Mouse (Mus musculus): Measurements from ENCODE around the gene Tmem255a. TPM values are rescaled to one million over a fixed set of nuclear protein-coding genes. Genes with fewer than 3 reads are reported as not detected.
"Not testable (repeated sequence)": the region's sequence is repeated elsewhere in the genome, so short reads cannot be mapped to it uniquely, and the experiment has no call there.

Gene Tmem255a
- polyA plus RNA-seq, 1 experiment from 2014 or later: 4.9 TPM

- WGBS (ENCODE audit: insufficient replicate concordance): 24% methylated on average over 2 of the region's 2 CpGs
- Histone ChIP-seq H3K4me1 (no peaks in the 10 kb centered on the region), H3K9me3 (replicated peaks) (no peaks in the 10 kb centered on the region), H3K27me3 (replicated peaks) (no peaks in the 10 kb centered on the region), H3K4me2 (no peak overlapping the region), H3K4me3 (no peak overlapping the region), H3K27ac (no peak overlapping the region), H3K9ac (no peak overlapping the region), H3K36me3 (no peaks in the 10 kb centered on the region)
- no peak for ATAC-seq
These were observed 50.4 kb downstream of the Tmem255a start for GRCm38 (mm10) chrX:38201816-38202215.

DNA sequence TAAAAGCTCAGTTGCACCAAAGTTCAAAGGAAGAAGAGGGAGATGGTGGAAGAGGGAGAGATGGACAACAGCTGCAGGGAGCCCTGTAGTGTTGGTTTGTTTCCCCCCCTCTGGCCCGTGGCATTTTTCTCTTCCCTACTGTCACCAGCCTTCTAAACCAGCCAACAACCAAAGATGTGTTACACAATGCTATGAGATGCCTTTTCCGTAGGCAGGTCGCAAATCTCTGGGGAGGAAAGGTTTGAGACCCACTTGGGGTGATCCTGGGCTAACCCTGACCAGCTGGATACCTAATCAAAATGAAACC, 61.8 kb downstream of the Tmem255a start:
- Histone ChIP-seq H3K27me3 (replicated peaks) (no peaks in the 10 kb centered on the region), H3K36me3 (peaks cover 14% of the 10 kb centered on the region; the same call in 1 of the 2 replicates), H3K9ac (peak overlapping the region; percentile 78), H3K4me1 (no peaks in the 10 kb centered on the region), H3K27ac (peak overlapping the region; percentile 73), H3K4me2 (peak overlapping the region; percentile 69), H3K4me3 (peak overlapping the region; percentile 70), H3K9me3 (replicated peaks) (no peaks in the 10 kb centered on the region)
- ATAC-seq: no peak
- 22% methylated on average over 3 of the region's 3 CpGs for WGBS (ENCODE audit: insufficient replicate concordance)

GRCm38 (mm10) chrX:38189552-38190457, 62.4 kb downstream of the Tmem255a start, which contains the start of gene Zbtb33:
TSS of gene Zbtb33 (plus strand) at chrX:38189793.
- H3K4me1 ChIP-seq: no peaks in the 10 kb centered on the region

DNA sequence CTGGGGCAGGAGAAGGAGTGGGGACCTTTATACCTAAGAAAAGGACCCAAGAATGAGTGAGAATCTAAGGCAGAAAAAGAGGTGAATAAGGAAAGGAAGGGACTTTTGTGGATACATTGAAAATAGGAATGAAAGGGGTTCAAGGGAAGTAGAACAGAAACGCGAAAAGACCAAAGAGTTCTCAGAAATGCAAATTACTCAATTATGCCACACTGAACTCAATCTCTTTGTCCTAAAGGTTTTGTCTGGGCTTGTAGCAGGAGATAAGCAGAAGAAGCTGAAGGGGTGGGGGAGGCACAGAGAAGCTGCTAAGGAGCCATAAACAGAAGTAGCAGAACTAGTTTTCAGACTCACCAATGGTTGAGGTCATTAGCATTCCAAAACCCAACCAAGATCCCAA, 66.7 kb downstream of the Tmem255a start:
- Histone ChIP-seq H3K4me1 (no peaks in the 10 kb centered on the region), H3K9me3 (replicated peaks) (no peaks in the 10 kb centered on the region), H3K9ac (no peak overlapping the region), H3K27ac (no peak overlapping the region), H3K4me3 (no peak overlapping the region), H3K36me3 (no peaks in the 10 kb centered on the region), H3K4me2 (no peak overlapping the region), H3K27me3 (replicated peaks) (peaks cover 10% of the 10 kb centered on the region)
- ATAC-seq: no peak
- 30% methylated on average over 2 of the region's 2 CpGs for WGBS (ENCODE audit: insufficient replicate concordance)

More at GRCm38 (mm10) chrX:38189552-38190457, 62.4 kb downstream of the Tmem255a start, which contains the start of gene Zbtb33:
- peak within 1 kb of the TSS; percentile 78 for H3K9ac ChIP-seq
- no peaks in the 10 kb centered on the region for H3K27me3 ChIP-seq (replicated peaks)
- H3K36me3 ChIP-seq: peaks cover 14% of the 10 kb centered on the region; the same call in 1 of the 2 replicates
- WGBS (ENCODE audit: insufficient replicate concordance): 13% methylated on average over 55 of the region's 72 CpGs
- peak within 1 kb of the TSS; percentile 69 for H3K4me2 ChIP-seq
- no peaks in the 10 kb centered on the region for H3K9me3 ChIP-seq (replicated peaks)
- peak within 1 kb of the TSS; percentile 73 for H3K27ac ChIP-seq
- peak; percentile 94 for ATAC-seq
- peak within 1 kb of the TSS; percentile 70 for H3K4me3 ChIP-seq

GRCm38 (mm10) chrX:38181608-38182258, 70.5 kb downstream of the Tmem255a start:
- no peaks in the 10 kb centered on the region for H3K36me3 ChIP-seq
- ATAC-seq: no peak
- 12% methylated on average over 11 of the region's 15 CpGs for WGBS (ENCODE audit: insufficient replicate concordance)

DNA sequence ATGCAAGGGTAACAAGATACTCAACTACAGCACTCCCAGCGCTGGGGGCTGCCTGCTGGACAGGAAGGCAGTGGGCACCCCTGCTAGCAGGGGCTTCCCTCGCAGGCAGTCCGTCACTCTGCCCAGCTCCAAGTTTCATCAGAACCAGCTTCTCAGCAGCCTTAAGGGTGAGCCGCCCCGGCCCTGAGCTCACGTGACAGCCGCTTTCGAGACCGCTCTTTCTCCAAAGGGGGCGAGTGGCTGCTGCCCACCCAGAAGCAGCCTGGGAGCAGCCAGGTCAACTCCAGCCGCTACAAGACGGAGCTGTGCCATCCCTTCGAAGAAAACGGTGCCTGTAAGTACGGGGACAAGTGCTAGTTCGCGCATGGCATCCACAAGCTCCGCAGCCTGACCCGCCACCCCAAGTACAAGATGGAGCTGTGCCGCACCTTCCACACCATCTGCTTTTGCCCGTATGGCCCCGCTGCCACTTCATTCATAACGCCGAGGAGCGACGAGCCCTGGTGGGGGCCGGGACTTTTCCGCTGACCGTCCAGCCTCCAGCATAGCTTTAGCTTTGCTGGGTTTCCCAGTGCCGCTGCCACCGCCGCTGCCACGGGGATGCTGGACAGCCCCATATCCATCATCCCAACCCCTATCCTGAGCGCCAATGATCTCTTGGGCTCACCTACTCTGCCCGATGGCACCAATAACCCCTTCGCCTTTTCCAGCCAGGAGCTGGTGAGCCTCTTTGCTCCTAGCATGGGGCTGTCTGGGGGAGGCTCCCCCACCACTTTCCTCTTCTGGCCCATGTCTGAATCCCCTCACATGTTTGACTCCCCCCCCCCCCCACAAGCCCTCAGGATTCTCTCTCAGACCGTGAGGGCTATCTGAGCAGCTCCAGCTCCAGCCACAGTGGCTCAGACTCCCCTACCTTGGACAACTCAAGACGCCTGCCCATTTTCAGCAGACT, 71.3 kb downstream of the Tmem255a start:
- Histone ChIP-seq H3K4me3 (peak overlapping the region; percentile 45), H3K4me1 (no peaks in the 10 kb centered on the region), H3K9me3 (replicated peaks) (peaks cover 6% of the 10 kb centered on the region; the same call in 1 of the 2 replicates), H3K4me2 (peak overlapping the region; percentile 67), H3K9ac (peak overlapping the region; percentile 17; the same call in 1 of the 2 replicates), H3K36me3 (no peaks in the 10 kb centered on the region), H3K27me3 (replicated peaks) (peaks cover 10% of the 10 kb centered on the region), H3K27ac (no peak overlapping the region)
- peak; percentile 32; the same call in 1 of the 2 replicates for ATAC-seq
- 9% methylated on average over 28 of the region's 38 CpGs for WGBS (ENCODE audit: insufficient replicate concordance)

More at GRCm38 (mm10) chrX:38181608-38182258, 70.5 kb downstream of the Tmem255a start:
- peak overlapping the region; percentile 67 for H3K4me2 ChIP-seq
- H3K9me3 ChIP-seq (replicated peaks): peaks cover 6% of the 10 kb centered on the region; the same call in 1 of the 2 replicates
- H3K4me1 ChIP-seq: no peaks in the 10 kb centered on the region
- H3K9ac ChIP-seq: no peak overlapping the region
- no peak overlapping the region for H3K27ac ChIP-seq
- peaks cover 10% of the 10 kb centered on the region for H3K27me3 ChIP-seq (replicated peaks)
- 0 out of 2 replicates have a peak overlapping the region, but pooled peaks have one; percentile 45 for H3K4me3 ChIP-seq

GRCm38 (mm10) chrX:38179891-38180310, 72.3 kb downstream of the Tmem255a start:
- Histone ChIP-seq H3K4me3 (peak overlapping the region; percentile 26; the same call in 1 of the 2 replicates), H3K27me3 (replicated peaks) (peaks cover 10% of the 10 kb centered on the region), H3K4me2 (peak overlapping the region; percentile 40)
- H3K36me3 ChIP-seq; ATAC-seq; H3K9ac ChIP-seq; H3K9me3 ChIP-seq (replicated peaks); H3K27ac ChIP-seq; H3K4me1 ChIP-seq: not testable (repeated sequence)
- WGBS (ENCODE audit: insufficient replicate concordance): 28% methylated on average over 19 of the region's 19 CpGs

GRCm38 (mm10) chrX:38166592-38166991, 85.6 kb downstream of the Tmem255a start:
- no peaks in the 10 kb centered on the region for H3K36me3 ChIP-seq
- no peaks in the 10 kb centered on the region for H3K4me1 ChIP-seq
- no peak overlapping the region for H3K4me2 ChIP-seq
- H3K4me3 ChIP-seq: no peak overlapping the region
- no peak for ATAC-seq
- WGBS (ENCODE audit: insufficient replicate concordance): 66% methylated on average over 4 of the region's 4 CpGs
- H3K27me3 ChIP-seq (replicated peaks): no peaks in the 10 kb centered on the region
- no peak overlapping the region for H3K9ac ChIP-seq
- no peaks in the 10 kb centered on the region for H3K9me3 ChIP-seq (replicated peaks)
- no peak overlapping the region for H3K27ac ChIP-seq

DNA sequence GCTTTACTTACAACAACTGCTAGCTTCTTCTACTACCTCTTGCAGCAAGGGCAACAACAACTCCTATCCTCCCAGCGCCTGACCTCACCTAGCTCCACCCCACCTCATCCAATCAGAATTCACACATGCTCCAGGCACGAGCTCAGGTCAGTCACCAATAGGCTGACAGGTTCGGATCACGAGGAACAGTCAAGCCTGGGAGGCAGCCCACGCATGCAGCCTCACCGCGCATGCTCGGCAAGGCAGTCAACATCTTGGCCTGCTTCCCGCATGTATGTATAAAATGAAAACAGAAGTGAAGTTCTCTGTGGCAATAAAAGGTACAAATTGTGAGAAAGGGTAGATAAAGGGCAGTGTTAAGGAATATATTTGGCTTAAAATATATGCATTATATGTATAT, 86.2 kb downstream of the Tmem255a start:
- Histone ChIP-seq H3K4me2 (no peak overlapping the region), H3K4me3 (no peak overlapping the region), H3K4me1 (no peaks in the 10 kb centered on the region), H3K9me3 (replicated peaks) (no peaks in the 10 kb centered on the region), H3K27ac (no peak overlapping the region), H3K36me3 (no peaks in the 10 kb centered on the region), H3K27me3 (replicated peaks) (no peaks in the 10 kb centered on the region), H3K9ac (no peak overlapping the region)
- ATAC-seq: no peak
- WGBS (ENCODE audit: insufficient replicate concordance): 60% methylated on average over 9 of the region's 9 CpGs

DNA sequence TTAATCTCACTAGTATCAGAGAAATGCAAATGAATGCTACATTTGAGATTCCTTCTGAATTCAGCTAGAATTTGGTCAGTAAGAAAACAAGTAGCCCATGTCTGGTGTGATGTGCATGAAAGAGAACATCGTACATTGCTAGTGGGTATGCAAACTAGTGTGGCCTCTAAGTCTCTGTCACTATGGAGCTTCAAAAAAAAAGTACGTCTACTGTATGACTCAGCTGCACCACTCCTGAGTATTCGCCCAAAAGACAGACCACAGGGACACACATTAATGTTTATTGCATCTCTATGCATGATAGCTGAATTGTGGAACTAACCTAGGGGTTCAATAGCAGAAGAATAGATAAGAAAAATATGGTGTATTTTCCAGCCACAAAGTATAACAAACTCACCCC, 86.9 kb downstream of the Tmem255a start:
- no peak overlapping the region for H3K9ac ChIP-seq
- no peak overlapping the region for H3K4me2 ChIP-seq
- no peak for ATAC-seq

DNA sequence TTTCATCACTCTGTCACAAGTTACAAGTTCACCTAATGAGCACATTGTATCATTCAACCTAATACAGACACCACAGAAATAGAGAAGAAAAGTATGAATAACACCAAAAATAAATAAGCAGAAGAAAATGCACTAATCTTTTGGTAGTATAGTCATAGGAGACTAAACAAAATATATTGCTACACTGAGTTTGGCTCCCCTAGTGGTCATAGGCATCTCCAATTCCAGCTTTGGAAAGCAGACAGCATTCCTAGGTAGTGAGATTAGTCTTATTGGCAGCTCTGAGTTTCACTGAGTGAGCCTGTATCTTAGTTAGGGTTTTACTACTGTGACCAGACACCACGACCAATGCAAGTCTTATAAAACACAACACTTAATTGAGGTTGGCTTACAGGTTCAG, 93.1 kb downstream of the Tmem255a start:
- 48% methylated on average over 1 of the region's 1 CpGs for WGBS (ENCODE audit: insufficient replicate concordance)
- H3K9me3 ChIP-seq (replicated peaks): no peaks in the 10 kb centered on the region
- H3K4me3 ChIP-seq: no peak overlapping the region
- H3K4me1 ChIP-seq: no peaks in the 10 kb centered on the region
- no peak overlapping the region for H3K27ac ChIP-seq
- no peak for ATAC-seq
- H3K4me2 ChIP-seq: no peak overlapping the region
- no peaks in the 10 kb centered on the region for H3K27me3 ChIP-seq (replicated peaks)
- no peaks in the 10 kb centered on the region for H3K36me3 ChIP-seq
- H3K9ac ChIP-seq: no peak overlapping the region

More for the DNA sequence above, 86.9 kb downstream of the Tmem255a start:
- 62% methylated on average over 3 of the region's 3 CpGs for WGBS (ENCODE audit: insufficient replicate concordance)
- Histone ChIP-seq H3K27ac (no peak overlapping the region), H3K9me3 (replicated peaks) (no peaks in the 10 kb centered on the region), H3K4me1 (no peaks in the 10 kb centered on the region), H3K4me3 (no peak overlapping the region), H3K36me3 (no peaks in the 10 kb centered on the region), H3K27me3 (replicated peaks) (no peaks in the 10 kb centered on the region)
